Mouse (Mus musculus) left cerebral cortex, postnatal 4 days (tissue): ENCODE data around the gene Gm10842. TPM values are rescaled to one million over a fixed set of nuclear protein-coding genes. Genes with fewer than 3 reads are reported as not detected.

Experiments
- total RNA-seq, 2 experiments: library from RNA; stranded (reverse); gene quantifications; 2 replicates each; pipeline ENCODE4 v1.2.3; 2021

The Gm10842 gene
- total RNA-seq, 2 experiments from 2014 or later, result not detected

Other genes with a start within 250 kb of the Gm10842 start
- under 1 TPM; 0.48 to 0.98 TPM for gene Efcab3, start 83.3 kb upstream of the Gm10842 start, total RNA-seq
- 10 to 100 TPM; 25.5 to 25.9 TPM for gene Mettl2, start 20.5 kb upstream of the Gm10842 start, total RNA-seq
- gene Tlk2, start 31.9 kb downstream of the Gm10842 start, total RNA-seq, result 10 to 100 TPM; 60.6 to 62.6 TPM
- 10 to 100 TPM; 13.4 to 13.5 TPM for gene Mrc2, start 145.8 kb downstream of the Gm10842 start, total RNA-seq